Mouse (Mus musculus): ENCODE measurements around the gene Pcbp3.

DNA sequence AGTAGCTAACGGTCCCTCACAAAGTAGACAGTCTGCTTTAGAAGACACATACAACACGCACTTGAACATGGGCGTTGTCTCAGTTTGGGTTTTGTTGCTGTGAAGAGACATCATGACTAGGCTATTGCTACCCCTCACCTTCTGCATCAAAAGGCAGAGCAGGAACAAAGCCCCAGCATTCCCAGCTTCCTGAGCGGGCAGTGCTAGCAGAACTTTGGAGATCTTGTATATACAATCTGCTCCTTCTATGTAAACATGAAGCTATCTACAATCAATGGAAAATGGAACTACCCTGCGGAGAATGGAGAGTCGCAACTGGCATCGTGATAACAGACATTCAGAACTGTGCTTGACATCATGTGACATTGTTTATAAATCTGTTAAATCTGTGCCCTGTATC, 9.3 kb upstream of the Pcbp3 start:
- no peak for TF ChIP-seq GATA1 (IDR thresholded peaks at IDR 0.05; ENCODE audit: low read length)
- TF ChIP-seq TAL1 (IDR thresholded peaks at IDR 0.05; ENCODE audit: low read length) = no peak

All from erythroblast, embryonic 14.5 days (primary cell).